Mouse (Mus musculus) adrenal gland, adult 2 months (tissue): ENCODE results near the gene Hook2. TPM values are rescaled to one million over a fixed set of nuclear protein-coding genes. Genes with fewer than 3 reads are reported as not detected.
A peak's percentile ranks its signal among the peaks of the same experiment; 100 is the strongest.

ENCODE experiments used
- DNase-seq: peaks from one replicate; pipeline ENCODE4 v3.0.0; 2021
- polyA plus RNA-seq: library from polyadenylated mRNA; depleted of rRNA; stranded (reverse); fragments of >200 nt; gene quantifications from 2 replicates; pipeline ENCODE4 v1.2.3, GENCODE M21; 2012
- total RNA-seq, 2 experiments: library from RNA; stranded (reverse); gene quantifications; 2 replicates each; pipeline ENCODE4 v1.2.3; 2021

Gene Hook2
- total and polyA plus RNA-seq, 3 experiments, result 6.1 to 6.5 (median 6.2) TPM

DNA sequence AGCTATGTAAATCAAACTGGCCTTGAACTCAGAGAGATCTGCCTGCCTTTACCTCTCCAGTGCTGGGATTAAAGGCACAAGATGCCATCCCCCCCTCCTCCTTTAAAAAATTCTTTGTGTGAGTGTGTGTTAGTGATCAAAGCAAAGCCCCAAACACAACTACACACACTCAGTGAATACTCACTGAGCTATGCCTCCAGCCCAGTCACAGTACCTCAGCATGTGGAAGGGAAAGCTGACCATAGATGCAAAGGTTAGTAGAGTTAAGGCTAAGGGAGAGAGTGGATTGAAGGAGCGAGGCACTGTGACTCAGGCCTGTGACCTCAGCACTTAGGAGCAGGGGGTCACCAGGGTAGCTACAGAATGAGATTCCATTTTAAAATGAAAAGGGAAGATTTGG lies 17.3 kb upstream of the Hook2 start:
- DNase-seq, result peak; percentile 38

DNA sequence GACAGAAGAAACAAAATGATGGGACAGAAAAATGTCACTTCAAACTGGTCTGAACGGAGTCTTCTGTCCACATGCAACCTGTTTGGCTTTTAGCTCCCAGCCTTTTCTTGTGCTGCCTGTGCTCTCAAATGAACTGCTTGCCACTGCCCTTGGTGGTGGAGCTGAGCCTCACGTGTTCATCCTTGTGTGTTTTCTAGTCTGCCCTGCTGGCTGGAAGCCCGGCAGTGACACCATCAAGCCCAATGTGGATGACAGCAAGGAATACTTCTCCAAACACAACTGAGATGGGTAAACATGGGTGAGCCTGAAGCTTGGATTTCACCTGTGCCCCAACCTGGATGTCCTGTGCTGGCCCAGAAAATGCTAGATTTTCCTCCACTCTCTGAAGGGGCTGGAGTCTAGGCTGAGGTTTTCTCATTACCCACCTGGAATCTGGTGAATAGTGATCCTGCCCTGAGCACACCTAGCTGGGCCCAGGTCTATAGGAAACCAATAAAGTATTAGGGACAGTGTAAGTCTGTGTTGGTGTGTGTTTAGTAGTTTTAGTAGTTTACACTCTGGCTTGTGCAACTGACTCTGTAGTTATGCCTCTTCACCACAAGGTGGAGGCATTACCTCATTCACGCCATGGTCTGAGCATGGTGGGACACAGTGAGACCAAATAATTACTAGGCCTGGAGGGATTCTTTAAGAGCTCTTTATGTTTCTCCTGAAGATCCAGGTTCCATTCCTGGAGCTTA lies 16.4 kb upstream of the Hook2 start:
- peak; percentile 91 for DNase-seq

DNA sequence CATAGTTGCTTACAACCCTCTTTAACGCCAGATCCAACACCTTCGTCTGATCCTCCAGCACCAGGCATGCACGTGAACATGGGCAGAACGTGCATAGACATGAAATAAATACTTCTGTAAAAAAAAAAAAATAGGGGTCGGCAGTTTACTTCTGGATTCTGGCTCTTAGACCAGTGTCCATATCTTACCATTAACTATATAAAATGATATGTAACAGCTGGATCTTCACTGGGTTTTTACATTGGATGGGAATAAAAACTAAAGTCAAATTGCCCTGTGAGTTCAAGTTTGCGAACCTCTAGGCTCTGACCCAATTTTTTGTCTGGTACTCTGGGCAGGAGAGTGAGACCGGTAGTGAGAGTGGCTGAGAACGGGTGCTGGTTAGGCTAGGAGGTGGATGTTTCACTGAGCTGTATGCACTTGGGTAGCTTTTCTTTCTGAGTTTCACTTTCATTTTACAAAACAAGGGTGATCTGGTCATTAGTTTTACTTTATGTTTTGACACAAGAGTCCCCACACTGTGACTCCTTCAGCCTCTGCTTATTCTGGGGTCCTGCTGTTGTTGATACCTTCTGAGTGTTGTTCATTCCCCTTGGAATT lies 15.8 kb upstream of the Hook2 start:
- DNase-seq, result no peak

DNA sequence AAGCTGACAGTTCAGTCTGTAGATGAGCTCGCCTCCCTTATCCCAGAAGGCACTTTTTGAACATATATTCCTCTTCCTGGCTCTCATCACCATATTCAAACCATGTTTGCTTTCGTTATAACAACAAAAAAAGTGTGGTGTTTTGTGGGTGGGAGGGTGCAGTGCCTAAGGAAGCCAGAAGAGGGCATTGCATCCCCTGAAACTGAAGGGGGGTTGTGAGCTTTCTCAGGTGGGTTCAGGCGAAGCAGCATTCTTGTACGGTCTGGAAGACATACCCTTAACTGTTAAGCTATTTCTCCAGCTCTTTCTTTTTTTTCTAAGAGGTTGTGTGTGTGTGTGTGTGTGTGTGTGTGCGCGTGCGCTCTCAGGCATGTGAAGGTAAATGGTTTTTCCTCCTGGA lies 15.0 kb upstream of the Hook2 start:
- peak; percentile 71 for DNase-seq

DNA sequence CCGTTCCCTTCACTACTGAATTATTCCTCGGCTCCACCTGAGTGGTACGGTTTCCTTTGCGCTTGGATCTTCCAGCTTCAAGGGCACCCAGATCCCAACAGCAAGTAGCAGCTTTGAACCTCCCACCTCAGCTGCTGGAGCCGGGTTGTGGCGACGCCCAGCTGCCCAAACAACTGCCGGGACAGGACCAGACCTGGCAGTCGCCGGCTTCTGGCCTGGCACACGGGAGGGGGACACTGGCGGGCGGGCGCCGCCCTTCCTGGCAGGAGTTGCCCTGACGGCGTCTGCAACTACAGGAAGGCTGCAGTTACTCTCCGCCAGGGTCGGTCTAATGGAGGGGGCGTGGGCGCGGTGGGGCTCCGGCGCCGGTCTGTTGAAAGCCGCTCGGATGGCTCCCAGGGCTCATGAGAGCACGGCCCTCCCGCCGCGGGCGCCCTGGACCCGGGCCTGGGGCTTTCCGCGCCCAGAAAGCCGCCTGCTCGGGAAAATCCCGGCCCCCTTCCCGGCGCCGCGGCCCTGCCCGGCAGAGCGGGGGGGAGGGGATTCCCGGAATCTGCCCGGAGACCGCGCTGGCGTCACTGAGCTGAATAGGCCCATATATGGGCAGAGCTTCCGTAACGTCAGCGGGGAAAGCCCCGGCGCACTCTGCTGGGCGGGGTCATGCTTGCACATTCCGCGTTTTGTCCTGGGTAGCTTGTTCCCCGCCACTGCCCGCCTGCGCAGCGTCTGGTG lies 14.2 kb upstream of the Hook2 start:
- peak; percentile 98 for DNase-seq

DNA sequence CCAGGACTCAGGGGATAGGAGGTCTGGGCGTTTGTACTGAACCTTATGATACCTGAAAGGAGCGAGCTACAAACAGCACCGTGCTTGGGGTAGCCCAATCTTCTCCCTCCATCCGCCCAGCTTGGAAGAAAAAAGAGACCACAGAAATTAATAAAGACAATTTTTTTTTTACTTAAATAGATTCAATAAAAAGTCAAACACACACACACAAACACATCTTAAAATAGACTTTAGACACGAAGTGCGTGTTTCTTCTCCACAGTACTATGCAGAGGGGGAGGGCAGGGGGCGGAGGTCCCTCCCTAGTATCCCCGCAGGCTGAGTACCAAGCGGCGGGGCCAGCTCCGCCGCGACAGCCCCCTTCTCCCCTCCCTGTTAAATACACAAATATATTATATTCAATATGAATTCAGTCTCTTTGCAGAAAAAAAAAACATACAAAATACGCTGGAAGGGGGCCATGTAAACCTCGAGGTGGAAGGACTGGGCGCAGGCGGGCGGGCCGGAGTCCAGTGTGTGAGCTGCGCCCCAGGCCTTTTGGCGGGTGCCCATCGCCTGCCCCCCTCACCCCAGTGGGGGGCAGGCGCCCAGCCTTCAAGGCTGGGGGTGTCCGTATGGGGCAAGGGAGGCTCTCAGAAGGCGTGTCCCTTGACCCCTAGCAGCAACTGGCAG lies 13.5 kb upstream of the Hook2 start:
- DNase-seq, result no peak

DNA sequence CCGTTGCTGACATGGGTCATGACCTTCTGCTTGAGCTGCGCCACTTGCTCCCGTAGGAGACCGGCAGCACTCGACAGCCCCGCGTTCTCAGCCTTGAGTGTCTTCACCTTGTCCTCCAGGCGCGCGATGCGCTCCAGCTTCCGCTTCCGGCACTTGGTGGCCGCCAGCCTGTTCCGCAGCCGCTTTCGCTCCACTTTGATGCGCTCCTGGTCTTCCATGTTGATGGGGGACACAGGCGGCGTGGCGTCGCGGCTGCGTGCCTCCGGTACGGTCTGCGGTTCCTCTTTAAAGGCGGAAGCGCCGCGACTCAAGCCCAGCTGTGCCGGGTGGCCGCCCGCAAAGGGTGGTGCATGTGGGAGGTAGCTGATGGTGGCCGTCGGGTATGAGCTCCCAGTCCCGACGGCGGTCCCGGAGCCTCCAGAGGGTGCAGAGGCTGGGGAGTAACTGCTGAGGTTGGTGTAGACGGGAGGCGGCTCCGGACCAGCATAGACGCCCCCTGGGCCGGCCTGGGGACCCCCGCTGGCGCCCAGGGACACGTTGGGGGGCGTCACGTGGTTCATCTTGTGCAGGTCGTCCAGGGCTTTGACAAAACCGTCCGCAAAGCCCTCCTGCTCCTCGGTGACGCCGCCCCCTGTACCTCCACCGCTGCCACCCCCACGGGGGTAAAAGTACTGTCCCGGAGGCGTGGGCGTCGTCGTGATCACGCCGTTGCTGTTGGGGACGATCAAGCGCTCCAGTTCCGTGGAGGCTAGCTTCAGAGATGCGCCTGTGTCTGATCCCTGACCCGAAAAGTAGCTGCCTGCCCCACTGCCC lies 12.8 kb upstream of the Hook2 start:
- peak; percentile 86 for DNase-seq

DNA sequence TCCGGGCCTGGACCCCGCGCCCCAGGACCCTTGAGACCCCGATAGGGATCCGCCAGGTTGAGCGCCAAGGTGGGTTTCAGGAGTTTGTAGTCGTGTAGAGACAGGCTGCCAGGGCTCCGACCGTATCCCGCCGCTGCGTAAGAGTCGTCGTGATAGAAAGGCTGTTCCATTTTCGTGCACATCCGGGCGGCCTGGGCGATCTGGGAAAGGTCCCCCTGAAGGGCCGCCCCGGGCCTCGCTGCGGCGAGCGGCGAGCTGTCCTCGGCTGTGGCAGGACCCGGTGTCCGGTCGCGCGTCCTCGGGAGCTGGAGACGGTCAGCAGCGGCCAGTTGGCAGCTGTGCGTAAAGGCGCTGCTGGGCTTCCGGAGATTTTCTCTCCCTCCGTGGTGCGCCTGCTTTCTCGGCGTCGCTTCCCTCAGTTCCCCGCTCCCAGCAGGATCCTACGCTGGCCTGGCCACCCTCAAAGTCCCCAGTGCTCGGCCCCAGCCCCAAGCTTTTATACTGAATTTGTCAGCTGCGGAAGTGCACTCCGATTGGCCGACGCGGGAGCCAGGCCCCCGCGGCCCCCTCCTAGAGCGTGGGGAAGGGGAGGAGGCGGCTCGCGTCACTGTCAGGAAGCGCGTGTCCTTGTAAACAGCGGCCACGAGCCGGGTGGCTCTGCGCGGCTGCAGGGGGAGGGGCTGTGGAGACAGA lies 12.0 kb upstream of the Hook2 start, which contains the start of gene Junb:
Junb (minus strand) TSS at position 471 of the 693 bp plus-strand sequence.
- peak; percentile 99 for DNase-seq

DNA sequence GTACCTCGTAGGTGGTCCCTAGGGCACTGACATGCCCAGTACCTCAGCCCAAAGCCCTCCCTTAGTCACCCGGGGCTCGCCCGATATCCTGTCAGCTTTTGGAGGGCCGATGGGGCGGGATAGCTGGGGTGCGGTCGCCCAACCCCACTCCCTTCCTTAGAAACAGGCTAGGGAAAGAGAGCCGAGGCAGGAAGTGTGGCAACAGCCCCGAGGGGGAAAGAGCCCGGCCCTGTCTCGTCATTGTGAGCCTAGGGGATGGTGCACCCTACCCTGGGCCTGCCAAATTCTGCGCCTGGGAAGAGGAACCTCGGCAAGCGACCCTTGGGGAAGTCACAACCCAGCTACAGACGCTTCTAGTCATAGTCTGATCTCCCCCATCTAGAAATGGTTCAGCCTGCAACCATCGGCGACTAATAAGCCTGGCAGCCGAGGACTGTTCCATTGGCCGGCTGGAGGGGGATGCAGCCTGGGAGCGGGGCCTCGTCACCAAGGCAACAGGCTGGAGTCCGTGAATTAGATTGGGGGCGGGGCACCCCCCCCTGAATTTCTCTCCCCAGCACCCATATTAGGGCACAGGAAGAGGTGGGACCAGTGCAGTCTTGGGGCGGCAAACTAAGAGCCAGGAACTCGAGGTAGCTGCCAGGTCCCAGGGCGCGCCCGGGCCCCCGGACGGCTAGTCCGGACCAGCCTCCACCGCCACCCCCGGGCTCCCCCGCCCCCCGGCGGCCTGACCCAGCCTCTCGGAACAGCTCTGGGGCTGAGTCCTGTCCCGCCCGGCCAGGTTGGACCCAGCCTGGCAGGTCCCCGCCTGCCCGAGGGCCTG lies 10.6 kb upstream of the Hook2 start:
- DNase-seq, result peak; percentile 97

DNA sequence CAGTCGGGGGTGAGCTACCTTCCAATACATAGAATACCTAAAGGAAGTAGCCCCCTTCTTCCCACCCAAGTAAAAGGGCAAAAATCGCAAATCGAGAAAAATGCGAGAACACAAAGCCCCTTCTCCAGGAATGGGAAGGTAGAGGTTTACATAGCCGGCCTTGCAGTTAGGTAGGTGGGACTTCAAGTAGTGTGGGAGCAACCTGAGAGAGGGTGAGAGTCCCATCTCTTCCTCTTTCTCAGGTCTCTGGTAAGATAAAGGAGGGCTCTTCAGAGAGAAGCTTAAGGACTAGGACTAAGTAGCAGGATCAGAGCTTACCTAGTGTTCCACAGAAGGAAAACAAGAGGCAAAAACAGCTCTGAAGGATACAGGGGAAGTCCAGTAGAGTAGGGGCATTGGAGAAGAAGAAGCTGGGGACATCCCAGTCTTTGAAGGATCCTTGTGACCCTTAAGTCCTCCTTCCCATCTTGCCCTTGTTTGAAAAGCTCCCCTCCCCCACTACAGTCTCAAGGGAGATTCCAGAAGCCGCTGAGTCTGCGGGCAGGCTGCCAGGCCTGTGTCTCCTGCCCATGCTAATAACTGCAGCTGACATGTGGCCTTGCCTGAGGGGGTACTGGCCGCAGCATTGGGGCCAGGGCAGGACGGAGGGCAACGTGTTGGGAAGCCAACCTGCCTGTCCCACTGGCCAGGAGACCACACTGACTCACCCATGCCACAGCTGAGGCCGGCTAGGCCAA lies 9.6 kb upstream of the Hook2 start:
- DNase-seq, result peak; percentile 90

DNA sequence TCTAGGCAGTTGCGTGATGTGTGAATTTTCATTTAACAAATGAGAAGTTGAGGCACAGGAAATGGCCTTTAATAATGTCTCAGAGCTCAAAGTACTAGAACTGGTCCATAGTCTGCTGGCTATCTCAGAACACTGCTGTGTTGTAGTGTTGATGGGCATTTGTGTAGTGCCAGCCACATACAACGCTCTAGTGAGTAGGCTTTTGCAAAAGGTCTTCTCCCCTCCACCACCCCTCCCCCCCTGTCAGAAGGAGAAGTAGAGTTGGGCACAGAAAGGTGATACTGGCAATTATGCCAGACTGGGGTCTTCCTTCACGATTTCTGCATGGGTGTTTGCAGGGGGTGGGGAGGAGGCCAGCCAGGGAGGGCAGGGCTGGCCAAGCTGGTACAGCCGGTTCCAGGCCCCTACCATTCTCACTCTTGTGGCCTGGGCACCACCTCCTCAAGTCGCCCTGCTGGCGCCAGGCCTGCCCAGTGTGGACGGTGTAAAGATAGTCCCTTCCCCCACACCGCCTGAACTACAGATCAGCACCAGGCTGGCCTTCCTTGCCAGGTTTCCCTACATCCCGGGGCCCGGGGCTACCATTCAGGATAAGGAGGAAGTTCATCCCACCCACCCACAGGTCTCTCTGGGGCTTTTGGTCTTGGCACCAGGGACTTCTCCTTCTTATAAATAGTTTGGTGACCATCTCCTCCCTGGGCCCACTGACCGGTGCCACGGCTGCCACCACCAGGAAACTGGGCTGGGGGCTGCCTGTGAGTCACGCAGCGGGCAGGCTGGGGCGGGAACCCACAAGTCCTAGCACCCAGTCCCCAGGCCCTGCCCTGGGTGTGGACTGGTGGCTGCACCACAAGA lies 8.5 kb upstream of the Hook2 start:
- no peak for DNase-seq

DNA sequence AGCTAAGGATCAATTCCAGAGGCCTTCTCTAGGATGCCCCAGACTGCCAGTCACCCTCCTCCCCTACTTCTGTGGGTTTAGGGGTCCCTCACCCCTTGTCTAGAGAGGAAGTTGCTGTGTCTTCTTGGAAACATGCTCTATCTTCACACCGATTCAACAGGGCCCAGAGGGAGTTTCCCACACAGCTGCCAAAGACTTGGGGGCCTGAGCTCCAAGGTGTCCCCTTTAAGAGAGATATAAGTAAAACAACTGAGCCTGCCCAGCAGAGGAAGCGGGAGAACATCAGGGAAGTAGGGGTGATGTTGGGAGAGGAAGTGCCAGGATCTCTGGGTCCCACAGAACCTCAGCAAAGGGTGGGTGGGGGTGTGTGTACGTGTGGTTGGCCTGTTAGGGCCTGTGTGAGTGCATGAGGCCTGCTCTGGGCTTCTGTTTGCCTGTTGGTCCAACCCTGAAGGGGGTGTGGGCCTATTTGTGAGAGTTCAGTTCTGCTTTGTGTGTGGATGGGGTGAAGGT lies 7.8 kb upstream of the Hook2 start:
- DNase-seq, result no peak

DNA sequence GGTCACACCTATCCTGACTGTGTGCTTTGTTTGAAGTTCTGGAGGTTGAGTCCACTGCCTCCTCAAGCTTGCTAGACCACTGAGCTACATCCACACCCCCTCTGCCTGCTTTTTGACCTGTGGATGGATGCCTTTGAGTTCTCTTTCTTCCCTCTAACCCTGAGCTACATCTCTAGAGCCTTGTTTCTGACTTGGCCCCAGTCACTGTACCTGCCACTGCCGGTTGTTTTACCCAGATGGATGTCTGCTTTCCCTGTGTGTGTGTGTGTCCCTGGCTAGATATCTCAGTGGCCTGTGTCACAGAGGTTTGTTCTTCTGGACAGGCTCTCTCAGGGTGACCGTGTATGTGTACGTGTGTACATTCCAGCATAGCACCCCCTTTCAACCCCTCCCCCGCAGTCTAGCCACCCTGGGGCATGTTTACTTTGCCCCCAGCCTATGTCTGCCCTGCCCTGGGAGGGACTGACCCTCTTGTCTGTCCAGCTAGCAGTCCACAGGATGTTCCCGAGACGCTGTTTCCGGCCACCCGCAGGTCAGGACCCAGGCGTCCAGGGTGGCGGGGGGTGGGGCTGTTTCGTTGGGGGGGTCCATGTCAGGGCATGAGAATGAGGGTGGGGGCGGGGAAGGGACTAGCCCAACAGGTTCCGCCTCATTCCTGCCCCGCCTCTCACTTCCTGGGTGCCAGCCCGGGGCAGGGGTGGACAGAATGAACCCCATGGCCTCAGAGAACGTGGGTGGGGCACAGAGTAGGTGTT lies 5.9 kb upstream of the Hook2 start:
- DNase-seq, result peak; percentile 65

DNA sequence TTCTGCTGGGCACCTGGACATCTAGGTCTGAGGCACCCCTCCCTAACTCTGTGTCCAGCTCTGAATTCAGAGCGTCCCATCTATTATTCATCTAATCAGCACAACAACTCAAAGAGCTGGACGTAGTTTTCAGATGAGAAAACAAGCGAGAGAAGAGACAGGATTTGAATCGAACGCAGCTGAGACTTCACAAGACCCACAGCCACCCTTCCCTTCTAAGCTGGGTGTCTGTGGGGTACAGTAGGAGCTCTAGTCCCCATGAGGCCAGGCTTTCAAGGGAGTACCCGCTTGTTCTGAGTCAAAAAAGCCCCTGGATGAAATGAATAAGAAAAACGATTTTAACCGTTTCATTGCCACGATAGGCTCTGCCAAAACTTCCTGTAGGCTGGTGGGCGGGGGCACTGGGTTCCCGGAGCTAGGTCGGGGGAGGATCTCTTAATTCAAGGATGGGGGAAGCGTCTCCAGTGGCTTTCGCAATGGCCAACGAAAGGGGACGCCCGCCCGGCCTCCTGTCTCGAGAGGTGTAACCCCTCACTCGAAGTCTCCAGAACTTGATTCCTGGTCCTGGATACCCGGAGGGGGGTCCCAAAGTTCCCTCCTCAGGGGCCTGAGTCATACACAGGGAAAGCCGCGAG lies 5.2 kb upstream of the Hook2 start:
- DNase-seq, result no peak

DNA sequence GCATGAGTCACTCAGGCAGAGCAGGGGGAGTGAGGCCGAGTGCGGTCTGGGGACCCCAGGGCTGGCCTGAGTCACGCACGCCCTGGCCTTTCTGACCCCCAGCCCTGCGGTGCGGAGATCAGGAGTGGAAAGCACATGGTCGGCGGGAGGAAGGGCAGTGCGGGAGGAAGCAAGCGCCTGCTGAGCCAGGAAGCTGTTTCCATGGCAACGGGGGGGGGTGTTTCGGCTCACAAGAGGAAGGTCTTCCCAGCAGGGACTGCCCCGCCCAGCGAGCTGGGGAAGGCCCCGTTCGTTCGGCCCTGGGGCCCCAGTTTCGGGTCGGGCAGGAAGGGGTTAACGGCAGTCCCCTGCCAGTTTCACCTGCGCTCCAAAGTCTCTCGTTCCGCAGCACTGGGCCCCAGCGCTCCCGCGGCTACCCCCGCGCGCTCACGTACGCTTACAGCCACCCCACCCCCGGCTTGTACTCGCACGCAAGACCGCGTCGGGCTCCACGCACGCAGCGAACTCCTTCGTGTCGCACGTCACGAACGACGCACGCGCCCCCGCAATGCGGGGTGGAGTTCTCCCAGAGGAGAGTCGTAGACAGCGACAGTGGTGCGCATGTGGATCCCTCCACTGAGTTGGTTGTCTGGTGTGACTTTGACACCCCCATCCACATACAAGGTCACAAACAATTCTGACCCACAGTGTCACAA lies 4.6 kb upstream of the Hook2 start:
- DNase-seq, result peak; percentile 94

DNA sequence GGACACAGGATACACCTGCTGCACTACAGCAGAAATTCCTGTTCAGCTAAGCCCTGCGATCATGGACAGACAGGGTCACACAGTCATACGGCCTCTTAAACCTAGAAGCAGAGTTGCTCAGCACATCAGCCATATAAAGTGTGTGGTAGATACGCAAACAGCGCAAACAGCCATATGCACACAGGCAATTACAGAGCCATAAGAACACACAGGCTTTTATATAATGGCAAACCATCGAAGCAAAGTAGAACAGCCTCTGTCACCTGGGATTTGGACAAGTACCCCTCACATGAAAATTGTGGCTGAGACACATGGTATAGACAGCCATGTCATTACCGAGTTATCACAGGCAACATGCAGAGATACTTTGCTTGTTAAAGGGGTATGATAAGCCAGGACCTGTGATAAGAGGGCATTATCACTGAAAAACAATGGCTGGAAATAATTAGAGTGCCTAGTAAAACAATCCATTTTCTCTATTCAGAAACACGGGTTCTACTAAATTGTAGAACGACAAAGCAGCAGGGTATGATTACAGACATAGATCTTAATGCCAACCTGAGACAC lies 3.9 kb upstream of the Hook2 start:
- no peak for DNase-seq
